Comparison of ENCODE assay signal across 20 mouse cellular contexts in the genomic region with DNA sequence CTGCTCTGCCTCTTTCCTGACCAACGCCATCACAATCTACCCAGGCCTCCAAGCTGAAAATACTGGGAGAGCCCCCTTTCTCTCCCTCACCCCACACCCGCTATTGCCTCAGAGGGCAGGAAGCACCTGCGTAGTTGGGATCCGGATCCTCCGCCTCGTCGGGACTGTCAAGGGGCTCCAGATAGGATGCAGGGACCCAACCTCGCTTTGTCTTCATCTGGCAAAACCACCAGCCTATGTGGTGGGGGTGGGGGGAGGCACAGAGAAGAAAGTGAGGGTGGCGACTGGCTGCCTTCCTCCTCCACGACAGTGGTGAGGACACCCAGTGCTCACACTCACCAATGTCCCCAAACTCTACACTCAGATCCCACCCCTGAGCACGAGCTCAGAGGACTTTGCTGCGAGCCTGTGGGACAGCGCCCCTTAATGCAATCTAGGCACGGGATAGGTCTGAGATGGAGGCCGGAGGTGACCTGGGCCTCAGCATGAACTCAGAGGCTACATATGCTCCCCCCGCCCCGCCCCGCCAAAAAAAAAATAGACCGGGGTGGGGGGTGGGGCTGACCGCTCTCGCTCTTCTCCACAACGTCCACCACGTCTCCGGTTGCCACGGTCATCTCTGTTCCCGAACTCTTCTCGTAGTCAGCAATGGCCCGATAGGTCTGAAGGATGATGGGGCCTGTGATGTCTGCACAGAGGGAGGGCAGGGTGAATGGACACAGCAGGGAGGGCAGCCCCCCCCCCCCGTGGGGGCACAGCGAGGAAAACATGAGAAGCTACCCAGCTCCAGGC. TPM values are rescaled to one million over a fixed set of nuclear protein-coding genes. Genes with fewer than 3 reads are reported as not detected.
DNase-seq lines count a peak whose midpoint lies in the region; ATAC-seq and TF ChIP-seq lines count a peak whose summit lies in the region.
"Had no signal": no experiment of that assay in that cellular context is flagged by ENCODE, and none has a peak within 500 bp of the region (broad histone marks: within the 10 kb centered on the region; RNA-seq: fewer than 3 reads in every experiment).

No protein-coding gene starts in this region.

- H3K27ac ChIP-seq in hindbrain, embryonic 10.5 days, result 0 out of 2 replicates have a peak overlapping the region, but pooled peaks have one; percentile 13
- no peak overlapping the region for H3K27ac ChIP-seq in hindbrain, embryonic 13.5 days
- no peak overlapping the region for H3K27ac ChIP-seq in lung, embryonic 16.5 days (ENCODE audit: low read length)
- H3K27ac ChIP-seq in forebrain, embryonic 14.5 days (ENCODE audit: low read depth, low read length), result no peak overlapping the region
- H3K27ac ChIP-seq: heart, adult 2 months; lung, embryonic 15.5 days had no signal

- H3K36me3 ChIP-seq in hindbrain, embryonic 10.5 days, result no peaks in the 10 kb centered on the region
- no peaks in the 10 kb centered on the region for H3K36me3 ChIP-seq in hindbrain, embryonic 13.5 days
- no peaks in the 10 kb centered on the region for H3K36me3 ChIP-seq in lung, embryonic 16.5 days (ENCODE audit: control insufficient read depth, insufficient read depth, low read length)
- H3K36me3 ChIP-seq in E14TG2a.4 (ENCODE audit: insufficient read depth, low read length), result no peaks in the 10 kb centered on the region
- H3K36me3 ChIP-seq in forebrain, embryonic 14.5 days (ENCODE audit: control insufficient read depth, insufficient read depth, low read length), result no peaks in the 10 kb centered on the region
- H3K36me3 ChIP-seq: embryonic facial prominence, embryonic 10.5 days; lung, embryonic 15.5 days had no signal

- no peak overlapping the region for H3K9ac ChIP-seq in hindbrain, embryonic 13.5 days
- no peak overlapping the region for H3K9ac ChIP-seq in lung, embryonic 16.5 days (ENCODE audit: low read length)
- no peak overlapping the region for H3K9ac ChIP-seq in forebrain, embryonic 14.5 days (ENCODE audit: low read length)
- H3K9ac ChIP-seq: lung, embryonic 15.5 days had no signal

- H3K9me3 ChIP-seq in hindbrain, embryonic 10.5 days, result no peaks in the 10 kb centered on the region
- no peaks in the 10 kb centered on the region for H3K9me3 ChIP-seq in hindbrain, embryonic 13.5 days
- H3K9me3 ChIP-seq in lung, embryonic 16.5 days (ENCODE audit: control insufficient read depth, low read length), result no peaks in the 10 kb centered on the region
- no peaks in the 10 kb centered on the region for H3K9me3 ChIP-seq in E14TG2a.4 (ENCODE audit: low read length)
- H3K9me3 ChIP-seq in forebrain, embryonic 14.5 days (replicated peaks; ENCODE audit: control insufficient read depth, low read length), result no peaks in the 10 kb centered on the region
- H3K9me3 ChIP-seq: embryonic facial prominence, embryonic 10.5 days; lung, embryonic 15.5 days had no signal

- peaks cover 39% of the 10 kb centered on the region for H3K4me1 ChIP-seq in hindbrain, embryonic 10.5 days (replicated peaks)
- H3K4me1 ChIP-seq in hindbrain, embryonic 13.5 days (replicated peaks), result peaks cover 17% of the 10 kb centered on the region
- peaks cover 39% of the 10 kb centered on the region for H3K4me1 ChIP-seq in lung, embryonic 16.5 days (replicated peaks; ENCODE audit: control insufficient read depth, insufficient read depth, low read length)
- peaks cover 52% of the 10 kb centered on the region for H3K4me1 ChIP-seq in E14TG2a.4 (replicated peaks; ENCODE audit: low read depth, low read length)
- H3K4me1 ChIP-seq in forebrain, embryonic 14.5 days (ENCODE audit: control insufficient read depth, insufficient read depth, low read length), result no peaks in the 10 kb centered on the region; the same call in 1 of the 2 replicates

- WGBS in hindbrain, embryonic 10.5 days, result 80% methylated on average over 30 of the region's 30 CpGs
- WGBS in hindbrain, embryonic 13.5 days, result 78% methylated on average over 30 of the region's 30 CpGs
- WGBS in lung, embryonic 16.5 days, result 69% methylated on average over 30 of the region's 30 CpGs
- WGBS in forebrain, embryonic 14.5 days, result 86% methylated on average over 30 of the region's 30 CpGs

- no peak for TF ChIP-seq CTCF in E14TG2a.4 (conservative IDR thresholded peaks at IDR 0.05; ENCODE audit: low read length)

- no peak overlapping the region for H3K4me2 ChIP-seq in hindbrain, embryonic 13.5 days
- H3K4me2 ChIP-seq in lung, embryonic 16.5 days (ENCODE audit: low read depth, low read length), result peak overlapping the region; percentile 6; the same call in 1 of the 2 replicates
- no peak overlapping the region for H3K4me2 ChIP-seq in forebrain, embryonic 14.5 days (ENCODE audit: low read length)
- H3K4me2 ChIP-seq: lung, embryonic 15.5 days had no signal

- H3K4me3 ChIP-seq in hindbrain, embryonic 10.5 days, result no peak overlapping the region
- no peak overlapping the region for H3K4me3 ChIP-seq in hindbrain, embryonic 13.5 days
- no peak overlapping the region for H3K4me3 ChIP-seq in lung, embryonic 16.5 days (ENCODE audit: low read length)
- peak overlapping the region; percentile 30; the same call in 1 of the 2 replicates for H3K4me3 ChIP-seq in E14TG2a.4 (replicated peaks; ENCODE audit: low read length)
- no peak overlapping the region for H3K4me3 ChIP-seq in forebrain, embryonic 14.5 days (ENCODE audit: low read depth, low read length)
- H3K4me3 ChIP-seq: embryonic facial prominence, embryonic 10.5 days; heart, adult 2 months; lung, embryonic 15.5 days had no signal

- no peak for DNase-seq in hindbrain, embryonic 10.5 days (ENCODE audit: low spot score)
- no peak for DNase-seq in lung, postnatal 25 days (ENCODE audit: low spot score)
- no peak for DNase-seq in yolk sac, embryonic 10.5 days (ENCODE audit: low spot score)
- DNase-seq in forebrain, embryonic 14.5 days (ENCODE audit: low spot score), result no peak
- DNase-seq: cerebellum, adult 8-10 months; gastrocnemius, postnatal 10 days; heart, adult 2 months; heart, postnatal 4 days; kidney, adult 9 months; layer of hippocampus, postnatal 36 days; right cerebral cortex, postnatal 14 days; spleen, adult 18-20 months had no signal

- H3K27me3 ChIP-seq in hindbrain, embryonic 10.5 days (ENCODE audit: insufficient read depth, poor library complexity, severe bottlenecking), result peaks cover 29% of the 10 kb centered on the region
- H3K27me3 ChIP-seq in hindbrain, embryonic 13.5 days, result peaks cover 19% of the 10 kb centered on the region
- peaks cover 5% of the 10 kb centered on the region; the same call in 1 of the 2 replicates for H3K27me3 ChIP-seq in lung, embryonic 16.5 days (ENCODE audit: control insufficient read depth, insufficient read depth, low read depth, low read length)
- peaks cover 51% of the 10 kb centered on the region for H3K27me3 ChIP-seq in E14TG2a.4 (ENCODE audit: insufficient read depth, low read length)
- H3K27me3 ChIP-seq in forebrain, embryonic 14.5 days (replicated peaks; ENCODE audit: control insufficient read depth, insufficient read depth, low read length), result 0 out of 2 replicates have a peak, but pooled peaks cover 3% of the 10 kb centered on the region

- no peak for ATAC-seq in hindbrain, embryonic 13.5 days (ENCODE audit: low FRiP score)
- ATAC-seq in lung, embryonic 16.5 days (ENCODE audit: low read depth), result no peak
- ATAC-seq in megakaryocyte progenitor cell, adult 5-6 weeks (replicated peaks; ENCODE audit: poor library complexity), result peak; percentile 33
- ATAC-seq in forebrain, embryonic 14.5 days, result no peak
- ATAC-seq: inflammation-experienced regulatory T-cells, adult 6 months; midbrain, embryonic 16.5 days had no signal

RNA-seq across cellular contexts. Expression of gene Ncf1, which starts 4.1 kb away (rescaled TPM):
- 2.6 and 3.1 TPM in 2 replicates for polyA plus RNA-seq in hindbrain, embryonic 10.5 days (2016; fragmentation: Nextera tagmentation; extraction: Ambion mirVana)
- polyA plus RNA-seq in hindbrain, embryonic 13.5 days (2015; fragmentation: Nextera tagmentation; extraction: Ambion mirVana), result 2.3 and 3.5 TPM in 2 replicates
- polyA plus RNA-seq in lung, embryonic 16.5 days (2015; fragmentation: Nextera tagmentation; extraction: Ambion mirVana), result 9.0 and 10.4 TPM in 2 replicates
- total RNA-seq in megakaryocyte progenitor cell, adult 5-6 weeks (2015), result 139 and 150 TPM in 2 replicates
- 155 and 185 TPM in 2 replicates for total RNA-seq in megakaryocyte progenitor cell, adult 5-6 weeks (2017)
- 2.2 and 2.7 TPM in 2 replicates for polyA plus RNA-seq in forebrain, embryonic 14.5 days (2014; fragmentation: Nextera tagmentation; extraction: Ambion mirVana)

RNA-seq across cellular contexts. Expression of gene Gtf2ird2, which starts 41.5 kb away (rescaled TPM):
- 6.8 and 9.3 TPM in 2 replicates for polyA plus RNA-seq in hindbrain, embryonic 10.5 days (2016; fragmentation: Nextera tagmentation; extraction: Ambion mirVana)
- polyA plus RNA-seq in hindbrain, embryonic 13.5 days (2015; fragmentation: Nextera tagmentation; extraction: Ambion mirVana), result 12.8 and 14.1 TPM in 2 replicates
- 8.6 and 9.1 TPM in 2 replicates for polyA plus RNA-seq in lung, embryonic 16.5 days (2015; fragmentation: Nextera tagmentation; extraction: Ambion mirVana)
- 4.2 TPM in 2 replicates for total RNA-seq in megakaryocyte progenitor cell, adult 5-6 weeks (2015)
- total RNA-seq in megakaryocyte progenitor cell, adult 5-6 weeks (2017), result 4.2 and 4.7 TPM in 2 replicates
- 5.7 and 7.7 TPM in 2 replicates for polyA plus RNA-seq in forebrain, embryonic 14.5 days (2014; fragmentation: Nextera tagmentation; extraction: Ambion mirVana)

RNA-seq across cellular contexts. Expression of gene Rcc1l, which starts 48.7 kb away (rescaled TPM):
- 31.0 and 35.7 TPM in 2 replicates for polyA plus RNA-seq in hindbrain, embryonic 10.5 days (2016; fragmentation: Nextera tagmentation; extraction: Ambion mirVana)
- 19.9 and 20.4 TPM in 2 replicates for polyA plus RNA-seq in hindbrain, embryonic 13.5 days (2015; fragmentation: Nextera tagmentation; extraction: Ambion mirVana)
- 22.5 and 22.8 TPM in 2 replicates for polyA plus RNA-seq in lung, embryonic 16.5 days (2015; fragmentation: Nextera tagmentation; extraction: Ambion mirVana)
- total RNA-seq in megakaryocyte progenitor cell, adult 5-6 weeks (2015), result 10.6 and 11.1 TPM in 2 replicates
- total RNA-seq in megakaryocyte progenitor cell, adult 5-6 weeks (2017), result 8.8 and 10.2 TPM in 2 replicates
- polyA plus RNA-seq in forebrain, embryonic 14.5 days (2014; fragmentation: Nextera tagmentation; extraction: Ambion mirVana), result 20.1 and 20.4 TPM in 2 replicates
